Mouse (Mus musculus): ENCODE data around the gene Ctcfl.

DNA sequence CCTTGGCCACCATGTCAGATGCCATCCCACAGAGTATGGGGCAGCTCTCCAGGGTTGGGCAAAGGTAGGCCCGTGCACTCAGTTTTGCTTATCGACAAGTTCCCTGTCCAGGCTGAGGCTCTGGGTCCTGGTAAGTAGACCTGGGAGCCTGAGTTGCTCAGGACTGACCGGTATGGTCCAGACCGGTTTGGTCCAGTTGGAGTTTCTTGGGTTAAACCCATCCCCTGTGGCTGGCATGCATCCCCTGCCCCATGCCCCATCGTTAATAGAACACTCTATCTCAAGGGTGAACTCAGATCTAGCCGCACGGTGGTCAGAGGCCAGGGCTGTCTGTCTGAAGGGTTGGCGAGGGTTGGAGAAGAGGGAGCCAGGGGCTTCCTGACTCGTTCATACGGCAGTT, 45.6 kb upstream of the Ctcfl start:
- no peak for TF ChIP-seq CTCF (IDR thresholded peaks at IDR 0.05; ENCODE audit: low read depth)
- TF ChIP-seq EP300 (optimal IDR thresholded peaks at IDR 0.05) = no peak
